Mouse (Mus musculus) kidney, postnatal 0 days (tissue): Measurements from ENCODE around the gene Podnl1. TPM values are rescaled to one million over a fixed set of nuclear protein-coding genes. Genes with fewer than 3 reads are reported as not detected.
A peak's percentile ranks its signal among the peaks of the same experiment; 100 is the strongest.

Experiments used
- ATAC-seq: fragments of 200-750 bp; cut with Nextera tagmentation; replicated peaks from 2 replicates; pipeline ENCODE4 v1.8.0; 2017; ENCODE audit warnings: low read depth, moderate number of reproducible peaks, moderate TSS enrichment, moderate library complexity; ENCODE audit not compliant: low FRiP score
- DNase-seq: peaks from one replicate; pipeline ENCODE4 v3.0.0-alpha.2; 2016; ENCODE audit warnings: low spot score
- H3K27ac ChIP-seq: fragments of 300-500 bp; sonication (generic); 2 replicates; pipeline ENCODE4 v1.5.1; 2014; ENCODE audit warnings: mild to moderate bottlenecking
- H3K27me3 ChIP-seq: fragments of 300-500 bp; sonication (generic); 2 replicates; pipeline ENCODE4 v1.6.1; 2014; ENCODE audit warnings: low read length, mixed read lengths; ENCODE audit not compliant: insufficient read depth
- H3K36me3 ChIP-seq: fragments of 300-500 bp; sonication (generic); 2 replicates; pipeline ENCODE4 v1.6.1; 2014; ENCODE audit warnings: low read length, mixed read lengths; ENCODE audit not compliant: insufficient read depth
- H3K4me1 ChIP-seq: fragments of 300-500 bp; sonication (generic); replicated peaks from 2 replicates; pipeline ENCODE4 v1.6.1; 2014; ENCODE audit warnings: antibody characterized with exemption, low read length, mixed read lengths; ENCODE audit not compliant: insufficient read depth
- H3K4me2 ChIP-seq: fragments of 300-500 bp; sonication (generic); 2 replicates; pipeline ENCODE4 v1.6.1; 2014; ENCODE audit warnings: mild to moderate bottlenecking, low read length, moderate library complexity, mixed read lengths
- H3K4me3 ChIP-seq: fragments of 300-500 bp; sonication (generic); replicated peaks from 2 replicates; pipeline ENCODE4 v1.5.1; 2014; ENCODE audit warnings: low read depth, low read length
- H3K9ac ChIP-seq: fragments of 300-500 bp; sonication (generic); 2 replicates; pipeline ENCODE4 v1.6.1; 2014; ENCODE audit warnings: low read depth, low read length
- H3K9me3 ChIP-seq: fragments of 300-500 bp; sonication (generic); replicated peaks from 2 replicates; pipeline ENCODE4 v1.6.1; 2016; ENCODE audit warnings: low read length, inconsistent platforms, mixed read lengths
- CTCF ChIP-seq: IDR thresholded peaks from 2 replicates; pipeline ENCODE4 v1.5.1; 2016; ENCODE audit warnings: antibody characterized with exemption, low read depth, mild to moderate bottlenecking, moderate library complexity
- WGBS: fragments of 180-500 bp; shearing (Covaris S2); extraction: QIAGEN DNeasy Blood & Tissue Kit; methylation state at CpG from one replicate; pipeline ENCODE4 v1.1.7; 2014; 5-methylcytosine and 5-hydroxymethylcytosine counted together
- polyA plus RNA-seq: library from polyadenylated mRNA; unstranded; fragments of >200 nt; fragmentation: Nextera tagmentation; extraction: Ambion mirVana; gene quantifications from 2 replicates; pipeline ENCODE4 v1.2.1, GENCODE M21; 2015

The Podnl1 gene
- polyA plus RNA-seq, 1 experiment from 2014 or later: 0.14 TPM

DNA sequence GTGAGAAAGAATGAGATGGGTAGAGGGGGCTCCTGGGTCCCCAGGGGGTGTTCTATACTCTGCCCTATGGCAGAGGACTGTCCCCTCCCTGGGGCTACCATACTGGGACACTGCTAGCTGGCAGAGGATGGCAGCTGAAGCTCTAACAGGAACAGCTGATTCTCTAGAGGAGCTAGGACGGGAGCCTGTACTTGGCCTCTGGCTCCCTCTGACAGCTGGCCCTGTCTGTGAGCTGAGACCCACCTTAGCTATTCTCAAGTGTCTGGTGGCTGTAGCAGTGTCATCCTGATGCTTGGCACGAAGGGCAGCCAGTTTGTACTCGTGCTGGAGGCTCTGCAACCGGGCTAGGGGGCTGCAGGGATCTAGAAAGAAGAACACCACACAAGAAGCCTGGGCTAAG is 15.0 kb downstream of the Podnl1 start:
- WGBS: 88% methylated on average over 4 of the region's 4 CpGs
- DNase-seq (no peak), ATAC-seq (no peak)
- no peak overlapping the region for H3K27ac ChIP-seq
- no peak overlapping the region for H3K9ac ChIP-seq
- H3K4me1 ChIP-seq: no peaks in the 10 kb centered on the region
- no peaks in the 10 kb centered on the region for H3K9me3 ChIP-seq
- H3K4me3 ChIP-seq: no peak overlapping the region
- H3K4me2 ChIP-seq: no peak overlapping the region
- H3K36me3 ChIP-seq: peaks cover 73% of the 10 kb centered on the region
- no peak for TF ChIP-seq CTCF
- H3K27me3 ChIP-seq: no peaks in the 10 kb centered on the region

DNA sequence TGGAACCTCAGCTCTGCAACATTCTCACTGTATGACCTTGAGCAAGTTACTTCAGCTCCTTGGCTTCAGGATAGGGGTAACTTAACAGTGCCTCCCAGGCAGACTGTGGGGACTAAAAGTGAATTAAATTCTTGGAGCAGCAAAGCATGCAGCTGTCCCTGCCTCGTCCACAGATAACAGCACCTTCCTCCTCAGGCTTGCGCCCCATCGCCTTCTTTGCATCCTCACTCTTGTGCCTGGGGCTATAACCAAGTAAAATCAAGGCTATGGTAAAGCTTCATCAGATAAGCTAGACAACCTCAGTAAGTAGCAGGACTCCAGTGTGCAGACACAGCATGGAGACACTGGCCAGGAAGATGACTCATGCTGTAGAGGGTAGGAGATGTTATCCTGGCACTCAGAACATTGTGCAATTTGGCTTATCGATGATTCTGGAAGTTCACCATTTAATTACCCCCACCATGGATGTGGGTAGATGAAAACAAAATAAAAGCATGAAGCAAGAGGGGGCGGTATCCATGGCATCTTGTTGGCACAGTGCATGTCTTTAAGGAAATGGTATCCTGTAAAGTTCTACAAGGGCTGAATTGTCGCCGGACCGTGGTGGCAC is 19.0 kb downstream of the Podnl1 start:
- peaks cover 35% of the 10 kb centered on the region for H3K36me3 ChIP-seq
- no peaks in the 10 kb centered on the region for H3K27me3 ChIP-seq
- no peak overlapping the region for H3K4me3 ChIP-seq
- H3K9ac ChIP-seq: no peak overlapping the region
- H3K27ac ChIP-seq: no peak overlapping the region
- H3K4me2 ChIP-seq: no peak overlapping the region
- 89% methylated on average over 8 of the region's 8 CpGs for WGBS
- H3K9me3 ChIP-seq: no peaks in the 10 kb centered on the region
- no peak for DNase-seq
- no peak for ATAC-seq
- no peak for TF ChIP-seq CTCF
- H3K4me1 ChIP-seq: peaks cover 10% of the 10 kb centered on the region; the same call in 1 of the 2 replicates

DNA sequence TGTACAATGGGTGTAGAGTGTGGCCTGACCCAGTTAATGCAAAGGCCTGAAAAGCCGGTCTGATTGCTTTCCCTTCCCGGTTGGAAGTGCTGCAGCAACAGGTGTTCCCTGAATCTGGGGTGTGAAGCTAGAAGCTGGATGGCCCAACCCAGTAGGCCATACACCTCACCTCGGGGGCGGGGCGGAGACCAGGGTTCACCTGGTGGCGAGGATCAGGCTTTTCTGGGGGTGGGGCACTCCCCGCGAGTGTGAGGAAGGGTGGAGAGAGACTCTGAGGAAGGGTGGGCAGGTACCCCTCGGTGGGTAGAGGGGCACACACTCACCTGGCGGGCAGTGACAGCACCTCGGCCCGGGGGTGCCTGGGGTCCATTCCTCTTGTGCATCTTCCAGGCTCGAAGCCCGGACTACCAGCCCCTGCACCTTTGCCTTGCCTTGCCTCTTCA is 21.6 kb downstream of the Podnl1 start:
- peak overlapping the region; percentile 77 for H3K9ac ChIP-seq
- peaks cover 17% of the 10 kb centered on the region; the same call in 1 of the 2 replicates for H3K36me3 ChIP-seq
- peak overlapping the region; percentile 93 for H3K4me2 ChIP-seq
- TF ChIP-seq CTCF: no peak
- WGBS: 5% methylated on average over 14 of the region's 14 CpGs
- H3K27ac ChIP-seq: peak overlapping the region; percentile 60; the same call in 1 of the 2 replicates
- DNase-seq (no peak), ATAC-seq (peak; percentile 57; the same call in 1 of the 2 replicates)
- H3K27me3 ChIP-seq: no peaks in the 10 kb centered on the region
- H3K9me3 ChIP-seq: no peaks in the 10 kb centered on the region
- peak overlapping the region; percentile 62 for H3K4me3 ChIP-seq
- H3K4me1 ChIP-seq: peaks cover 10% of the 10 kb centered on the region; the same call in 1 of the 2 replicates

DNA sequence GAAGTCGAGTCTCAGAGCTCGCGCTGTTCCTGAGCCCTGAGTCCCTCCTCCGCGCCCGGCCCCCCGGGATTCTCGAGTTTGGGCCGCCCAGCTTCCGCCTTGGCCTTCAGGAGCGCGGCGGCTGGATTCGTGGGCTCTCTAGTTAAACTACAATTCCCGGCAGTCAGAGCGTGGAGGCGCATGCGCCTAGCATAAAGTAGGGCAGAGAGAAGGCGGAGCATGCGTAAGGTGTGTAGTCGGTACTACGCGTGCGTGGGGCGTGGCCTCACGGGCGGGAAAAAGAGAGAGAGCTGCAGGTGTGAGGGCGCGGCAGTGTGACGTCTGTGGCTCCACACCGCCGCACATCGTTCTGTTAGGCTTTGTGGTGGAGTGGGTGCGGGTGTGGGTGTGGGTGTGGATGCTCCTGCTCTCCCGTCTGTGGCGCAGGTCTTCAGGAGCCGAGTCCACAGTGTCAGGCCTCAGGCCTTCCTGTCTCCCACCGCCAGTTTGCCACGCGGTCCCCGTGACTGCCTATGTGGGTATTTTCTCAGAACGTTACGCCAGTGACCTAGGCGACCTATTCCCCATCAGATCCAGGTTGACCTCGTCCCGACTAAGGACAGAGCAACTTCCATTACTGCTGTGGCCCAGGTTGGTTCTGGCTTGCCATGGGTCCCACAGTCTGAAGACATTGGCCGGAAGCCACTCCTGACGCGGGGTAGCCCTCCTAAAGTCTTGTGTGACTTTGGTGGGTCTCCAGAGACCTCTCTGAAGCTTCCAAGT is 22.2 kb downstream of the Podnl1 start, which contains the start of the genes Cc2d1a and 4930432K21Rik:
Cc2d1a (minus strand) TSS at position 168 of the 762 bp plus-strand sequence.
4930432K21Rik (plus strand) TSS at position 257 of the 762 bp plus-strand sequence.
- 19% methylated on average over 48 of the region's 49 CpGs for WGBS
- Histone ChIP-seq H3K4me3 (peak within 1 kb of the TSS; percentile 62), H3K4me1 (peaks cover 10% of the 10 kb centered on the region; the same call in 1 of the 2 replicates), H3K9ac (peak within 1 kb of the TSS; percentile 77), H3K27ac (peak within 1 kb of the TSS; percentile 60; the same call in 1 of the 2 replicates), H3K27me3 (no peaks in the 10 kb centered on the region), H3K4me2 (peak within 1 kb of the TSS; percentile 93), H3K36me3 (peaks cover 11% of the 10 kb centered on the region; the same call in 1 of the 2 replicates), H3K9me3 (no peaks in the 10 kb centered on the region)
- DNase-seq (peak; percentile 98), ATAC-seq (peak; percentile 89)
- TF ChIP-seq CTCF: 0 out of 2 replicates have a peak, but pooled peaks have one; percentile 7

DNA sequence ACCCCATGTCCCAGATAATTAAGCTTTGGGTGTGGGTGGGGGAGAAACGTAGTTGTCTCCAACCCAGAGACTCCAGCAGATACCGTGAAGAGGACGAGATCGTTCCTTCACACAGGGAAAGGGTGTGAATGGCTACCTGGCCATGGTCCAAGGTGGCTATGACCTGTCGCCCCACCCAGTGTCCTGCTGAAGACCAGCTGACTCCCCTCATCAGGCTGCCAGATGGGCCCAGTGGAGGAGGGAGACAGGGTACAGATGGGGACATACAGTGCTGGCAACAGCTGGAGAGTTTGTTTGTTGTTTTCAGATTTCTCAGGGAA is 22.7 kb downstream of the Podnl1 start:
- no peak for TF ChIP-seq CTCF
- no peaks in the 10 kb centered on the region for H3K27me3 ChIP-seq
- peaks cover 10% of the 10 kb centered on the region; the same call in 1 of the 2 replicates for H3K4me1 ChIP-seq
- no peak overlapping the region for H3K9ac ChIP-seq
- H3K36me3 ChIP-seq: peaks cover 6% of the 10 kb centered on the region; the same call in 1 of the 2 replicates
- no peaks in the 10 kb centered on the region for H3K9me3 ChIP-seq
- DNase-seq (no peak), ATAC-seq (no peak)
- no peak overlapping the region for H3K4me3 ChIP-seq
- H3K27ac ChIP-seq: 0 out of 2 replicates have a peak overlapping the region, but pooled peaks have one; percentile 0
- 88% methylated on average over 5 of the region's 5 CpGs for WGBS
- peak overlapping the region; percentile 93 for H3K4me2 ChIP-seq

DNA sequence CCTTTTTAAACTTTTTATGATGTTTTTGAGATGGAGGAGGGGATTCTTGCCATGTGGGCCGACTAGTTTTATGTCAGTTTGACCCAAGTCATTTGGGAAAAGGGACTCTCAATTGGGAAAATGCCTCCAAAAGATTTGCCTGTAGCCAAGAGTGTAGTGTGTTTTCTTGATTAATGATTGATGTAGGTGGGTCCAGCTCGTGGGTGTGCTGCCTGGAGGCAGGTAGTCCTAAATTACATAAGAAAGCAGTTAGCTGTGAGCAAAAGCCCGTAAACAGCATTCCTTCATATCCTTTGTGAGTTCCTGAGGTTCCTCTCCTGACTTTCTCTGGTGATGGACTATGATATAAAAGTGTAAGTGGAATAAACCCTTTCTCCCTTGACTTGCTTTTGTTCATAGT is 23.4 kb downstream of the Podnl1 start:
- DNase-seq: no peak
- Histone ChIP-seq H3K27ac (no peak overlapping the region), H3K9me3 (no peaks in the 10 kb centered on the region), H3K4me1 (peaks cover 10% of the 10 kb centered on the region; the same call in 1 of the 2 replicates), H3K4me2 (no peak overlapping the region), H3K36me3 (no peaks in the 10 kb centered on the region), H3K4me3 (no peak overlapping the region), H3K27me3 (no peaks in the 10 kb centered on the region), H3K9ac (no peak overlapping the region)
- TF ChIP-seq CTCF: no peak
- WGBS: 32% methylated on average over 3 of the region's 3 CpGs
- ATAC-seq: no peak
